In genomic region chr1:134234455-134235390, GRCm38 (mm10) we compare ENCODE assay signal across 9 mouse cellular contexts. TPM values are rescaled to one million over a fixed set of nuclear protein-coding genes. Genes with fewer than 3 reads are reported as not detected.
A peak's percentile ranks its signal among the peaks of the same experiment; 100 is the strongest.
DNase-seq lines count a peak whose midpoint lies in the region; ATAC-seq lines count a peak whose summit lies in the region.
"Had no signal": no experiment of that assay in that cellular context is flagged by ENCODE, and none has a peak within 500 bp of the region (broad histone marks: within the 10 kb centered on the region; RNA-seq: fewer than 3 reads in every experiment).

No protein-coding gene starts in this region.

- peak overlapping the region; percentile 95 for H3K4me2 ChIP-seq in heart, embryonic 15.5 days
- H3K4me2 ChIP-seq in liver, embryonic 16.5 days (ENCODE audit: low read depth, low read length) = peak overlapping the region; percentile 53

- 1% methylated on average over 41 of the region's 41 CpGs for WGBS in heart, embryonic 15.5 days
- WGBS in liver, embryonic 16.5 days (ENCODE audit: insufficient replicate concordance) = 2% methylated on average over 41 of the region's 41 CpGs

- peak overlapping the region; percentile 92 for H3K27ac ChIP-seq in heart, embryonic 15.5 days
- H3K27ac ChIP-seq in liver, embryonic 16.5 days (ENCODE audit: low read length) = no peak overlapping the region

- peak; percentile 41; the same call in 1 of the 2 replicates for ATAC-seq in heart, embryonic 15.5 days (replicated peaks; ENCODE audit: insufficient number of reproducible peaks, insufficient read depth, low FRiP score, low read depth)
- ATAC-seq in liver, embryonic 16.5 days (ENCODE audit: low read depth) = no peak

- H3K4me1 ChIP-seq in heart, embryonic 15.5 days (replicated peaks) = peaks cover 76% of the 10 kb centered on the region
- peaks cover 3% of the 10 kb centered on the region for H3K4me1 ChIP-seq in liver, embryonic 16.5 days (ENCODE audit: control insufficient read depth, low read depth, low read length)

- peaks cover 36% of the 10 kb centered on the region for H3K27me3 ChIP-seq in heart, embryonic 15.5 days
- H3K27me3 ChIP-seq in liver, embryonic 16.5 days (ENCODE audit: control insufficient read depth, insufficient read depth, low read depth, low read length) = peaks cover 26% of the 10 kb centered on the region

- no peaks in the 10 kb centered on the region for H3K9me3 ChIP-seq in heart, embryonic 15.5 days (replicated peaks)
- H3K9me3 ChIP-seq in liver, embryonic 16.5 days (replicated peaks; ENCODE audit: control insufficient read depth, low read length) = no peaks in the 10 kb centered on the region
- H3K9me3 ChIP-seq: megakaryocyte, embryonic 14.5 days had no signal

- DNase-seq in thymus, postnatal 4 days = peak; percentile 19
- no peak for DNase-seq in thymus, postnatal 10 days (ENCODE audit: low spot score in 2 of 2)
- DNase-seq in embryo, embryonic 11 days = peak; percentile 59
- peak; percentile 61 to 76 for DNase-seq in kidney, postnatal 4 days
- DNase-seq in right cerebral cortex, postnatal 36 days (ENCODE audit: low spot score in 2 of 2) = peak; percentile 70 to 74
- no peak for DNase-seq in yolk sac, embryonic 10.5 days (ENCODE audit: low spot score)

- peak overlapping the region; percentile 54 for H3K4me3 ChIP-seq in heart, embryonic 15.5 days
- H3K4me3 ChIP-seq in liver, embryonic 16.5 days (ENCODE audit: low read depth, low read length) = peak overlapping the region; percentile 39

- no peaks in the 10 kb centered on the region for H3K36me3 ChIP-seq in heart, embryonic 15.5 days
- H3K36me3 ChIP-seq in liver, embryonic 16.5 days (ENCODE audit: control insufficient read depth, insufficient read depth) = no peaks in the 10 kb centered on the region

- peak overlapping the region; percentile 53 for H3K9ac ChIP-seq in heart, embryonic 15.5 days
- H3K9ac ChIP-seq in liver, embryonic 16.5 days (ENCODE audit: low read depth, low read length) = peak overlapping the region; percentile 15

RNA-seq across cellular contexts. Expression of gene Adora1, which starts 0.5 kb away (rescaled TPM):
- 18.5 and 20.5 TPM in 2 replicates for polyA plus RNA-seq in heart, embryonic 15.5 days (2015; fragmentation: Nextera tagmentation; extraction: Ambion mirVana)
- polyA plus RNA-seq in liver, embryonic 16.5 days (2015; fragmentation: Nextera tagmentation; extraction: Ambion mirVana) = 2.3 and 3.6 TPM in 2 replicates

RNA-seq across cellular contexts. Expression of gene Mybph, which starts 41.5 kb away (rescaled TPM):
- polyA plus RNA-seq in heart, embryonic 15.5 days (2015; fragmentation: Nextera tagmentation; extraction: Ambion mirVana) = 0.28 and 0.76 TPM in 2 replicates
- polyA plus RNA-seq in liver, embryonic 16.5 days (2015; fragmentation: Nextera tagmentation; extraction: Ambion mirVana) = 0.55 and 1.7 TPM in 2 replicates

RNA-seq across cellular contexts. Expression of gene Chil1, which starts 52.7 kb away (rescaled TPM):
- polyA plus RNA-seq in heart, embryonic 15.5 days (2015; fragmentation: Nextera tagmentation; extraction: Ambion mirVana) = 0.77 and 0.96 TPM in 2 replicates
- polyA plus RNA-seq in liver, embryonic 16.5 days (2015; fragmentation: Nextera tagmentation; extraction: Ambion mirVana) = 16.1 and 19.9 TPM in 2 replicates

RNA-seq across cellular contexts. Expression of gene Myog, which starts 55.1 kb away (rescaled TPM):
- polyA plus RNA-seq in heart, embryonic 15.5 days (2015; fragmentation: Nextera tagmentation; extraction: Ambion mirVana) = 0.98 and 2.0 TPM in 2 replicates
- polyA plus RNA-seq in liver, embryonic 16.5 days (2015; fragmentation: Nextera tagmentation; extraction: Ambion mirVana) = 2.4 and 4.4 TPM in 2 replicates

Comparison
In these comparisons a context has a peak if more than half of its experiments do, and no peak if none do; other contexts are left out.
1. DNase-seq: peak in thymus, postnatal 4 days (single experiment), embryo, embryonic 11 days (single experiment), kidney, postnatal 4 days (2 of 2) and right cerebral cortex, postnatal 36 days (2 of 2); none in thymus, postnatal 10 days (0 of 2) and yolk sac, embryonic 10.5 days (single experiment).